Mouse (Mus musculus) lung, embryonic 16.5 days (tissue): ENCODE results near the gene Snca. TPM values are rescaled to one million over a fixed set of nuclear protein-coding genes. Genes with fewer than 3 reads are reported as not detected.

Experiments used
- ATAC-seq: fragments of 200-750 bp; cut with Nextera tagmentation; 2 replicates; pipeline ENCODE4 v1.8.0; 2017; ENCODE audit warnings: low read depth, mild to moderate bottlenecking, moderate library complexity
- H3K27ac ChIP-seq: fragments of 300-500 bp; sonication (generic); 2 replicates; pipeline ENCODE4 v1.5.1; 2014; ENCODE audit warnings: mild to moderate bottlenecking, control low read depth, low read length
- H3K27me3 ChIP-seq: fragments of 300-500 bp; sonication (generic); 2 replicates; pipeline ENCODE4 v1.6.1; 2014; ENCODE audit warnings: low read depth, low read length, mixed read lengths; ENCODE audit not compliant: control insufficient read depth, insufficient read depth
- H3K36me3 ChIP-seq: fragments of 300-500 bp; sonication (generic); 2 replicates; pipeline ENCODE4 v1.6.1; 2014; ENCODE audit warnings: low read length; ENCODE audit not compliant: control insufficient read depth, insufficient read depth
- H3K4me1 ChIP-seq: fragments of 300-500 bp; sonication (generic); replicated peaks from 2 replicates; pipeline ENCODE4 v1.6.1; 2014; ENCODE audit warnings: low read length, mixed read lengths; ENCODE audit not compliant: control insufficient read depth, insufficient read depth
- H3K4me2 ChIP-seq: fragments of 300-500 bp; sonication (generic); 2 replicates; pipeline ENCODE4 v1.6.1; 2014; ENCODE audit warnings: low read depth, low read length, control low read depth
- H3K4me3 ChIP-seq: fragments of 300-500 bp; sonication (generic); 2 replicates; pipeline ENCODE4 v1.5.1; 2014; ENCODE audit warnings: mild to moderate bottlenecking, low read length, control low read depth
- H3K9ac ChIP-seq: fragments of 300-500 bp; sonication (generic); 2 replicates; pipeline ENCODE4 v1.6.1; 2014; ENCODE audit warnings: low read length, control low read depth
- H3K9me3 ChIP-seq: fragments of 300-500 bp; sonication (generic); 2 replicates; pipeline ENCODE4 v1.6.1; 2016; ENCODE audit warnings: low read length; ENCODE audit not compliant: control insufficient read depth
- WGBS: fragments of 180-500 bp; shearing (Covaris S2); extraction: QIAGEN DNeasy Blood & Tissue Kit; methylation state at CpG from one replicate; pipeline ENCODE4 v1.1.7; 2014; 5-methylcytosine and 5-hydroxymethylcytosine counted together
- polyA plus RNA-seq: library from polyadenylated mRNA; unstranded; fragments of >200 nt; fragmentation: Nextera tagmentation; extraction: Ambion mirVana; gene quantifications from 2 replicates; pipeline ENCODE4 v1.2.1, GENCODE M21; 2015

The Snca gene
- polyA plus RNA-seq, 1 experiment from 2014 or later = 46.7 TPM

DNA sequence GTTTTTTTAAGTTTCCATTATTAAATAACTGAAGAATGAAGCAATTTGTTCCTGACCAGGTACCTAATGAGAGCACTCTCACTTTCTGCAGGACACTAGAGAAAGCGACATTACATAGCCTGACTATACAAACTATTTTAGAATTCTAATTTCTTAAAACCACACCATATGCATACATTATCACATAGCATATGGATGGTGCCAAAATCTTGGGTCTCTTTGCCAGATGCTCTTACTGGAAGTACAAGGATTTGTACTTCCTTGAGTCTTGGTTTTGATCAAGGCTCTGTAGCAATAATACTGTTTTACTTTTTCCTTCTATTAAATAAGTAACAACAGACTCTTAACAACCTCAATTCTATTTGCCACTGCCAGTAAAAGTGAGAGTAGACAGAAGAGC lies 31.4 kb downstream of the Snca start:
- no peak overlapping the region for H3K4me3 ChIP-seq
- H3K36me3 ChIP-seq = no peaks in the 10 kb centered on the region
- no peak overlapping the region for H3K27ac ChIP-seq
- no peak for ATAC-seq
- H3K27me3 ChIP-seq = no peaks in the 10 kb centered on the region
- no peak overlapping the region for H3K4me2 ChIP-seq
- H3K9me3 ChIP-seq = no peaks in the 10 kb centered on the region
- 91% methylated on average over 1 of the region's 1 CpGs for WGBS
- no peak overlapping the region for H3K9ac ChIP-seq
- no peaks in the 10 kb centered on the region for H3K4me1 ChIP-seq

DNA sequence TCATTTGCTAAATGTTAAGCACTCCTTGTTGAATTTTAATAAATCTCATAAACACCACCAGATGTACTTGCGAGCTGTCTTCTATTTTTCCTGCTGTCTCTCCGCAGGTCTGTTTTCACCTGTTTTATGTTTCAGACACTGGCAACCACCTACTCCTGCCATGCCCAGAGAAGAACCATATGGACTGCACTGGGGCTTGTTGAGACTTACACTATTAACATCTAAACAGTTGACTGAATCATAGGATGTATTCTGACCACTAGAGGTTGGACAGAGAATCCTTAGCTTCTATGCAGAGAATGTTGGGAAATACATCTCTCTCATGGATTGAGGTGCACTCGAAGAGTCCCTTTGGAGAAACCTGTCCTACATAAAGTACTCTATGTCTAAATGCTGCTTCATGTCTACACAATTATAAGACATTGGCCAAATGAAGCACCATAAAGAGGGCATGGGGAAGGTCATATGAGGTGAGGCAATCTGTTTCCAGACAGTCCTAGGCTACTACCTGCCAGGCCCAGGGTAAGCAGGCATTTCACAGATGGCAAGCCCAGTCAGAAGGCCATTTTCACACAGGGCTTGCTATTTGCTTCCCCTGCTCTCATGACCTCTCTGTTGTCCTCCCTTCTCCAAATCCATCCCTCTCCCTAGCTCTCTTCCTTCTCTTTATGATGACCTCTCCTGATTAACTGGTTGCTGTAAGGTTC lies 35.8 kb downstream of the Snca start:
- Histone ChIP-seq H3K4me1 (no peaks in the 10 kb centered on the region), H3K4me2 (no peak overlapping the region), H3K27ac (no peak overlapping the region), H3K9me3 (no peaks in the 10 kb centered on the region), H3K4me3 (no peak overlapping the region), H3K27me3 (no peaks in the 10 kb centered on the region), H3K9ac (no peak overlapping the region), H3K36me3 (no peaks in the 10 kb centered on the region)
- no peak for ATAC-seq
- 79% methylated on average over 3 of the region's 3 CpGs for WGBS

DNA sequence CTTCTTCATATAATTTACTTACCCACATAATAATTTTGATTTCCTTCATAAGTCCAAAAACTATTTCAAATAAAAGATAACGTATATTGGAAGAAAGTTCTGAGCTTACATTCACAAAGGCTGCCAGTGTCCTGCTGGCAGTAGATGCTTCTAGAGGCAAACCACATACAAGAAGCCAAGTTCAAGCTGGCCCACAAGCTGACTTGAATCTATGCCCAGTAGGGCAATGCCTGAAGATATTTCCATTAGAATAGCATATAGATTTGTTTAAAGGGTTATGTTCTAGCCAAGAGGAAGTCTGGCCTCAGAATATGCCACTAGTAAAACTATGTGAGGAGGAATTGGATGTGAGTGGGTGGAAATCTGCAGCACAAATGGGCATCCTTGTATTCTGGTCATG lies 42.7 kb downstream of the Snca start:
- no peak overlapping the region for H3K4me2 ChIP-seq
- no peak overlapping the region for H3K4me3 ChIP-seq
- H3K27ac ChIP-seq = no peak overlapping the region
- no peak for ATAC-seq
- H3K36me3 ChIP-seq = no peaks in the 10 kb centered on the region
- no peaks in the 10 kb centered on the region for H3K27me3 ChIP-seq
- no peaks in the 10 kb centered on the region for H3K4me1 ChIP-seq
- H3K9ac ChIP-seq = no peak overlapping the region
- no peaks in the 10 kb centered on the region for H3K9me3 ChIP-seq
- 55% methylated on average over 1 of the region's 1 CpGs for WGBS

DNA sequence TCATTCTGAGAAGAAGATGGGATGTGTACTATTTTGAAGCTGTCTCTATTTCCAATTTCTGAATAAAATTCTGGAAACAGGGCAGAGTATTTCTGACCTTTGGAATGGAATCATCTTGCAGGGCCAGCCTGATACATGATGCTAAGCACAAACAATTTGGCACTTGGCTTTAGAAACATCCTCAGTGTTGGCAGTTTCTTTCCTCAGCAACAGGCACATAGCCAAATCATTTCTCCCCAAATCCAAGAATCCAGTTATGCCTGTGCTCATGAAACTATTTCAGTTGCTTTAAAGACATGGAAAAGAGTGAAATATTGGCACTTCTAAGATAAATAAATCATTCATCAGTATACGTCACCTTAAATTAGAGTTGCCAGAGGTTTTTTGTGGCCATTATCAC lies 57.8 kb downstream of the Snca start:
- WGBS = 46% methylated on average over 1 of the region's 1 CpGs
- no peaks in the 10 kb centered on the region for H3K36me3 ChIP-seq
- no peak for ATAC-seq

DNA sequence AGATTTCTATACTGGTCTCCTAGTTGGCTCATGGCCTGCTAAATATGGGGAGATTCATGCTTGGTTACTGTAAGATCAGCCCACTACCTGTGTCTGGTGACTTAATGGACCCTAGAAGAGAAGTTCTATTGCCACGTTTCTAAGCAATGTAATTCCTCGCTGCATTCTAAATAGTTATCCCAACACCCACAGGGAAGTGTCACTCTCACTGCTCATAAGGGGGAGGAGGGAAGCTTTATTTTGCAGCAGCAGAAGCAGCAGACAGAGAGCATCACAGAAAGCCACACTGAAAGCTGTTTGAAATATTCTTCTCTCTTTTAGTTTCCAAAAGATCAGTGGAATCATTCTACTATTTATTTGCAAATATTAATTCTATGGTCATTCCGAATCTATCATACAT lies 64.0 kb downstream of the Snca start:
- Histone ChIP-seq H3K27me3 (no peaks in the 10 kb centered on the region), H3K36me3 (no peaks in the 10 kb centered on the region), H3K4me2 (no peak overlapping the region), H3K4me3 (no peak overlapping the region), H3K9ac (no peak overlapping the region), H3K9me3 (no peaks in the 10 kb centered on the region), H3K27ac (no peak overlapping the region), H3K4me1 (no peaks in the 10 kb centered on the region)
- no peak for ATAC-seq
- WGBS = 71% methylated on average over 3 of the region's 3 CpGs

More for the DNA sequence above, 57.8 kb downstream of the Snca start:
- Histone ChIP-seq H3K4me2 (no peak overlapping the region), H3K9me3 (no peaks in the 10 kb centered on the region), H3K27ac (no peak overlapping the region), H3K4me1 (no peaks in the 10 kb centered on the region), H3K4me3 (no peak overlapping the region), H3K27me3 (no peaks in the 10 kb centered on the region), H3K9ac (no peak overlapping the region)

DNA sequence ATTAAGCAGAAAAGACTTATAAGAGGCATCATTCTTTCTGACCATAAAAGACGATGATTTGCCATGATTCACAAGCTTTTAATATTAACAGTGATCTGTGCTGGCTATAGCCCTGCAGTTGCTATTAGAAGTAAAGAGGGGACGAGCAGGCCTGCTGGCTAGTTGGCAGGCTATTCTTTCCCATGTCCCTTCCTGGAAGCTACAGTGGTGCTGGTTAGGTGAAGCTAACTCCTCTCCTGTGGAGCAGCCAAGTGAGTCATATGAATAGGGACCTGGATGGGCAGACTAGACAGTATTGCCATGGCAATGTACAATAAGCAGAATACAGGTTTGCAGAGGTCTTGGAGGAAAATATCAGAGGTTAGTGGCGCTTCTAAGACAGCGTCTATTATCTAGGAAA lies 66.8 kb downstream of the Snca start:
- Histone ChIP-seq H3K36me3 (no peaks in the 10 kb centered on the region), H3K27me3 (no peaks in the 10 kb centered on the region), H3K9ac (no peak overlapping the region), H3K9me3 (no peaks in the 10 kb centered on the region), H3K4me3 (no peak overlapping the region), H3K4me1 (no peaks in the 10 kb centered on the region), H3K27ac (no peak overlapping the region), H3K4me2 (no peak overlapping the region)
- WGBS = 78% methylated on average over 4 of the region's 4 CpGs
- no peak for ATAC-seq

DNA sequence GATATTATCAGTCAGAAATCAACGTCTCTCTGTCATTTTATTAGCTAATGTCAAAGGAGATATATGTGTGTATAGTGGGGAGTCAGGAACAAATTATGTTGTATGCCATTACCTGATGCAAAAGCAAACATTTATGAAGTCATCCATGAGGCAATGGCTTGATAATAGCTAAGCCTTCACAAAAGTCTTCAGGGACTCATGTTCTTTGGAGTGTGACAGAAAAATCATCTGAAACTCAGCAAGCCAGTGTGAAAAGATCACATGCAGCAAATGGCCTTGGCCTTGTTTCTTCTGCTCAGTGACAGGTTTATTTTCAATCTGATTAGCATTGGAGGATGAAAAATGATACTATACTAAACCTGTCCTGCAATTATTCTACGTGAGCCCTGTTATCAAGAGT lies 67.9 kb downstream of the Snca start:
- H3K9me3 ChIP-seq = no peaks in the 10 kb centered on the region
- no peak overlapping the region for H3K9ac ChIP-seq
- H3K27ac ChIP-seq = no peak overlapping the region
- H3K4me1 ChIP-seq = no peaks in the 10 kb centered on the region
- H3K27me3 ChIP-seq = no peaks in the 10 kb centered on the region
- 38% methylated on average over 2 of the region's 2 CpGs for WGBS
- H3K4me2 ChIP-seq = no peak overlapping the region
- H3K36me3 ChIP-seq = no peaks in the 10 kb centered on the region
- no peak overlapping the region for H3K4me3 ChIP-seq
- no peak for ATAC-seq

DNA sequence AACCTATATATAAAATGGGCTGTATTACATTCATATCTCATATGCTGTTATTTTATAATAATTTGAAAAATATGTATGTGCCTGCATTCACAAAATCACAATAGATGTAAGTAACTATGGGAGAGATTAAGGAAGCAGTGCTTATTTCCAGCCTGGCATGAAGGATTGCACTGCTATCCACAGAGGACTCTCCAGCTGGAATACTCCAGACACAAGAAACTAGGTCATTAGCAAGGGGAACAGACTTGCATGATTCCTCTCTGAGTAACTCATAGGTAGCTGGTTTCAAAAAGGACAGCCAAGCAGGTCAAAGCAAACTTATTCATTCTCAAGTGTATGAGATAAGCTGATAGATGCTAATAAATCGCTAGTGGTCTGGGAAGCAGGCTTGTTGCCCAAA lies 74.7 kb downstream of the Snca start:
- no peaks in the 10 kb centered on the region for H3K4me1 ChIP-seq
- no peaks in the 10 kb centered on the region for H3K9me3 ChIP-seq
- no peaks in the 10 kb centered on the region for H3K27me3 ChIP-seq
- H3K4me2 ChIP-seq = no peak overlapping the region
- 81% methylated on average over 1 of the region's 1 CpGs for whole genome bisulfite sequencing
- ATAC-seq = no peak
- no peaks in the 10 kb centered on the region for H3K36me3 ChIP-seq
- H3K9ac ChIP-seq = no peak overlapping the region
- H3K27ac ChIP-seq = no peak overlapping the region
- no peak overlapping the region for H3K4me3 ChIP-seq

DNA sequence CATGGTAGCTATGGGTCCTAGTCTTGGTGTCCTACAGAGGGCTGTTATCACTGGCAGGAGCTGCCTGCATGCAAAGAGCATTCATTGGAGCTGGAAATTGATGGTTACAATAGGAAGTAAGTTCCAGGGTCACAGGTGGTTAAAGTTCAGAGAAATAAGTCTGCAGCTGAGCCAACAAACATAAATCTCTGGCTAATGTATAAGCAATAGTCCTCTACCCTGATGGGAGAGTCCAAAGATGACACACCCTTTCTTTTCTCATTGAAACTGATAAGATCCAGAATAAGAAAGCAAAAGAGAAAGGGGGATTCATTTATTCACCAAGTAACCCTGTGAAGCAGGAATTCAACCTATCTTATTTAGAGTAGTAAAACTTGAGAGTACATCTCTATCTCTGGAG lies 83.7 kb downstream of the Snca start:
- Histone ChIP-seq H3K4me1 (no peaks in the 10 kb centered on the region), H3K9ac (no peak overlapping the region), H3K27me3 (no peaks in the 10 kb centered on the region), H3K27ac (no peak overlapping the region), H3K4me2 (no peak overlapping the region), H3K36me3 (no peaks in the 10 kb centered on the region), H3K9me3 (no peaks in the 10 kb centered on the region), H3K4me3 (no peak overlapping the region)
- ATAC-seq = no peak
